Mouse (Mus musculus): Measurements from ENCODE around the gene Methig1. TPM values are rescaled to one million over a fixed set of nuclear protein-coding genes. Genes with fewer than 3 reads are reported as not detected.
"Not testable (repeated sequence)": the region's sequence is repeated elsewhere in the genome, so short reads cannot be mapped to it uniquely, and the experiment has no call there.

Methig1 gene
- polyA plus RNA-seq, 1 experiment from 2014 or later = not detected

DNA sequence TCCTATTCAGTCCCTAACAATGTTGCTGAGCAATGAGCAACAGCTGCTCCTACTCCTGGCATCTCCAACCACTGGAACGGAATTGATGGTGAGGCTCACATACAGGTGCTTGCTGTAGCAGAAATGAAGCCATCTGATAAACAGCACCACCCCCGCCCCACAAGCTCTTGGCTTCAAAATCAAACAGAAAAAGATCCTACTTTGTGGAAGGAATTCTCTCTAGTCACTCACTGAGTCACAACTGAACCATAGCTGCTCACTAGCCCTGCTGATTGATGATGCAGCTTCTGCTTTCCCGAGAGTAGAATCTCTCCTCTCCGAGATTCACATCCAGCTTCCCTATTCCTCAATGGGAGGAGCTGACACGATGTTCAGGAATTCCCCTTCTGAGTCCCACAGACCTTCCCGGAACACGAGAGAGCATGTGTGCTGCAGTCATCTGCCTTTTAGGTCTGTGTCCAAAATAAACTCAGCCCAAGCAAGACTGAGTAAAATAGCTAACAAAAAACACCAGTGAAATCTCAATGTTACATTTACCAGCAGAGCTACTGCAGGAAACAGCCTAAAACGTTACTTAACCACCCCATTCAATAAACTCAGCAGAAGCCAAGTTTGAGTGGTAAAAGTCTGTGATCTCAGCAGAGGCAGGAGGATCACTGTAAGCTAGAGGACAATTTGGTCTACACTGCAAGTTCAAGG, 68.3 kb downstream of the Methig1 start:
- Histone ChIP-seq H3K4me2 (peak overlapping the region; percentile 99), H3K36me3 (ENCODE audit: control insufficient read depth, insufficient read depth, low read length) (no peaks in the 10 kb centered on the region), H3K4me1 (ENCODE audit: control insufficient read depth, insufficient read depth, low read length) (peaks cover 35% of the 10 kb centered on the region), H3K9me3 (replicated peaks; ENCODE audit: control insufficient read depth, low read length) (no peaks in the 10 kb centered on the region), H3K27ac (ENCODE audit: low read depth, low read length) (0 out of 2 replicates have a peak overlapping the region, but pooled peaks have one; percentile 46), H3K4me3 (ENCODE audit: low read depth, low read length) (peak overlapping the region; percentile 73), H3K27me3 (ENCODE audit: control insufficient read depth, insufficient read depth, low read length) (peaks cover 15% of the 10 kb centered on the region), H3K9ac (ENCODE audit: low read depth, low read length) (peak overlapping the region; percentile 49; the same call in 1 of the 2 replicates)
- no peak for ATAC-seq (replicated peaks; ENCODE audit: insufficient number of reproducible peaks, low FRiP score, low TSS enrichment)
- 36% methylated on average over 8 of the region's 8 CpGs for WGBS (ENCODE audit: insufficient replicate concordance)

DNA sequence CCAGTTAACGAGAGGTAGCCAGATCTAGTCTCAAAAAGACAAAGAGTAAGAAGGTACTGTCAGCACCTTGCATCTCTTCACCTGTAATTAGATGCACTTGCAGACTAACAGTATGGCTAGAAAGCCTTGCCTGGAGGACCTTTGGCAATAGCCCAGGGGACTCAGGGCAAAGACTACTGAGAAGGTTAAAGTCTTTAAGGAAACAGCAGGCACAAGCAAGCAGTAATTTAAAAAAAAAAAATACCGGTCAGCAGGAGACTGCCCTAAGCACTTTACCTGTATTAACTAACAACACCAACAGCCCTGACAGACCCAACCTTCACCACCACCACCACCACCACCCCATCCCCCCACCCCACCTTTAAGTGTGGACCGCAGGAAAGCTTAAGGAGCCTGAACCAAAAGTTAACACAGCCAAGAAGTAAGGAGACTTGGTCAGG, 68.8 kb downstream of the Methig1 start, which contains the start of gene Gm5475:
Gene Gm5475, plus strand, starts transcription at position 390 of the 440 bp plus-strand sequence.
- peaks cover 15% of the 10 kb centered on the region for H3K27me3 ChIP-seq (ENCODE audit: control insufficient read depth, insufficient read depth, low read length)
- 0 out of 2 replicates have a peak within 1 kb of the TSS, but pooled peaks have one; percentile 46 for H3K27ac ChIP-seq (ENCODE audit: low read depth, low read length)
- H3K4me2 ChIP-seq = peak within 1 kb of the TSS; percentile 99
- peak within 1 kb of the TSS; percentile 83 for H3K9ac ChIP-seq (ENCODE audit: low read depth, low read length)
- H3K9me3 ChIP-seq (replicated peaks; ENCODE audit: control insufficient read depth, low read length); H3K36me3 ChIP-seq (ENCODE audit: control insufficient read depth, insufficient read depth, low read length); ATAC-seq (replicated peaks; ENCODE audit: insufficient number of reproducible peaks, low FRiP score, low TSS enrichment): not testable (repeated sequence)
- H3K4me3 ChIP-seq (ENCODE audit: low read depth, low read length) = peak within 1 kb of the TSS; percentile 73
- WGBS (ENCODE audit: insufficient replicate concordance) = 27% methylated on average over 3 of the region's 3 CpGs
- peaks cover 35% of the 10 kb centered on the region for H3K4me1 ChIP-seq (ENCODE audit: control insufficient read depth, insufficient read depth, low read length)

DNA sequence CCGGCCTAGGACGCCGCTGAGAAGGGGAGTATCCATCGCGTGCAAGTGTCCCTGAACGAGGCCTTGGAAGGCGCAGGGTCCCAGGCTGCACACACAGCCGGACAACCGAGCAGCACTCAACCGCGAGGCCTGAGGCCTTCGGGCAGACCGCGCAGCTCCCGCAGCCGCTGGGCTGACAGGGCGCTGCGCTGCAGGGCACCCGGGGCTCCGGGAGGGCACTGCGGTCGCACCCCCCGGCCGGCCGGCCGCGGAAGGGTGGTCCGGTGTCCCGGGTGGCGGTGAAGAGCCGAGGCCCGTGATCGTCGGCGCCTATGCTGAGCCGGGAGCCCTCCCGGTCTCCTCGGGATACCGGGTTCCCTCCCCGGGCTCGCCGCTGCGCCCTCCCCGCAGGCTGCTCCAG, 69.5 kb downstream of the Methig1 start:
- peak; percentile 55 for ATAC-seq (replicated peaks; ENCODE audit: insufficient number of reproducible peaks, low FRiP score, low TSS enrichment)
- H3K9ac ChIP-seq (ENCODE audit: low read depth, low read length) = peak overlapping the region; percentile 83
- peaks cover 35% of the 10 kb centered on the region for H3K4me1 ChIP-seq (ENCODE audit: control insufficient read depth, insufficient read depth, low read length)
- no peaks in the 10 kb centered on the region for H3K36me3 ChIP-seq (ENCODE audit: control insufficient read depth, insufficient read depth, low read length)
- WGBS (ENCODE audit: insufficient replicate concordance) = under 1% methylated on average over 40 of the region's 44 CpGs
- peak overlapping the region; percentile 99 for H3K4me2 ChIP-seq
- H3K27ac ChIP-seq (ENCODE audit: low read depth, low read length) = no peak overlapping the region
- peaks cover 15% of the 10 kb centered on the region for H3K27me3 ChIP-seq (ENCODE audit: control insufficient read depth, insufficient read depth, low read length)
- H3K9me3 ChIP-seq (replicated peaks; ENCODE audit: control insufficient read depth, low read length) = no peaks in the 10 kb centered on the region
- peak overlapping the region; percentile 73 for H3K4me3 ChIP-seq (ENCODE audit: low read depth, low read length)

DNA sequence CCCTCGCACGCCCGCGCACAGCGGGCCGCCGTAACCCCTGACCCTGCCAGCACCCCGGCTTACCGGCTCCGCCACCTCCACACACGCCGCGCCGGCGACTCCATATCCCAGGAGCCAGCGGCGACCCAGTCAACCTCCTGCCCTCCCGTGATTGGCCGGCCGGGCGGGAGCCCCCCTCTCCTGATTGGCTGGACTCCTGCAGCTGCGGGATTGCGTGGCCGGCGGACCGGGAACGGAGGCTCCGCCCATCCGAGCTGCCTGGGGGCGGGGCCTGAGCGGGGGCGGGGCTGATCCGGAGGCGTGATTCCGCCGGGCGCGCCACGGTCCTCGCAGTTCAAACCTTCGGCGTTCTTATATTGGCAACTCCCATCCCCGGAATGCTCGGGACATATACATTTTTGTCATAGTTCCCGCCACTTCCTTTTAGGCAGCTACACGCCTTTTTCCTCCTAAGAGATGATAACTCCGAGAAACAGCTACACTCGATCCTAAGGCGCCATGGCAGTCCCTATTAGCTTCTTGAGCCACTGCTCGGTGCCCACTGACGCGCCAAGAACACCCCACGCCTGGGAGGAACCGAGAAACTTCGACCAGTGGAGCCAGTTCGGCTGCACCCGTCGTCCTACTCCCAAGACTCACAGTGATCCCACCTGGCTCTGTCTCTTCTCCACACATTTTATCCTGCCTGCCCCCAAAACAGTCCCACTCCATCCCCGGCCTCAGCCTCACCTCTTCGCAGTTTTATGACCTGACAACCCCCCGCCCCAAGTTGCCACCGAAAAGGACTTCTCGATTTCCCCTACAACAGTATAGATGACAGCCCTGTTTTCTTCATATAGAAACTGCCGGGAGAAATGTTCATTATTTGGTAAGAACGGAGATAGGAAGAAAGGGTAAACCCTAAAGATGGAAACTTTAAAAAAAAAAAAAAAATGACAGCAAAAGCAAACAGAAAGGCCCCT, 70.2 kb downstream of the Methig1 start:
- Histone ChIP-seq H3K36me3 (ENCODE audit: control insufficient read depth, insufficient read depth, low read length) (no peaks in the 10 kb centered on the region), H3K27ac (ENCODE audit: low read depth, low read length) (no peak overlapping the region), H3K4me3 (ENCODE audit: low read depth, low read length) (peak overlapping the region; percentile 73), H3K4me1 (ENCODE audit: control insufficient read depth, insufficient read depth, low read length) (peaks cover 32% of the 10 kb centered on the region), H3K9ac (ENCODE audit: low read depth, low read length) (peak overlapping the region; percentile 83), H3K4me2 (peak overlapping the region; percentile 99), H3K9me3 (replicated peaks; ENCODE audit: control insufficient read depth, low read length) (no peaks in the 10 kb centered on the region), H3K27me3 (ENCODE audit: control insufficient read depth, insufficient read depth, low read length) (peaks cover 15% of the 10 kb centered on the region)
- 2% methylated on average over 60 of the region's 65 CpGs for WGBS (ENCODE audit: insufficient replicate concordance)
- ATAC-seq (replicated peaks; ENCODE audit: insufficient number of reproducible peaks, low FRiP score, low TSS enrichment) = peak; percentile 95

DNA sequence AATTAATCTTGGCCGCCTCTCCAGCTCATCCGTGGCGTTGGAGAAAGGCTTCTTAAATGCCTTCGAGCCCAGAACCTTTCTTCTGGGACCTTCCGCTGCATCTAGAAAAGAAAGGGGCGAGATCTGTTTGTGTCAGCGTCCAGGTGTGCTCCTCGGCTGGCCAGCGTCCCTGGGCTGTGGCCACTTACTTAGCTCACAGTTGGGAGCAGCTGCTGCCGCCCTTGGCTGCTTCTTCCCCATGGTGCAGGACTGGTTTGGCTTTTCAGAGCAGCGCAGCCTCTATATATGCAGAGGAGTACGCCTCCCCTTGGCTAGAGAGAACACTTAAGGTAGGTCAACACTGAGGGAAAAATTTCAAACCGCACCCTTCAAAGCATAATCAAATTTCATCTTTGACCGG, 71.0 kb downstream of the Methig1 start:
- 6% methylated on average over 14 of the region's 14 CpGs for WGBS (ENCODE audit: insufficient replicate concordance)
- H3K36me3 ChIP-seq (ENCODE audit: control insufficient read depth, insufficient read depth, low read length) = no peaks in the 10 kb centered on the region
- peak overlapping the region; percentile 69 for H3K9ac ChIP-seq (ENCODE audit: low read depth, low read length)
- H3K4me2 ChIP-seq = peak overlapping the region; percentile 99
- ATAC-seq (replicated peaks; ENCODE audit: insufficient number of reproducible peaks, low FRiP score, low TSS enrichment) = no peak
- H3K4me1 ChIP-seq (ENCODE audit: control insufficient read depth, insufficient read depth, low read length) = peaks cover 31% of the 10 kb centered on the region
- H3K4me3 ChIP-seq (ENCODE audit: low read depth, low read length) = peak overlapping the region; percentile 73
- peaks cover 15% of the 10 kb centered on the region for H3K27me3 ChIP-seq (ENCODE audit: control insufficient read depth, insufficient read depth, low read length)
- no peak overlapping the region for H3K27ac ChIP-seq (ENCODE audit: low read depth, low read length)
- H3K9me3 ChIP-seq (replicated peaks; ENCODE audit: control insufficient read depth, low read length) = no peaks in the 10 kb centered on the region

DNA sequence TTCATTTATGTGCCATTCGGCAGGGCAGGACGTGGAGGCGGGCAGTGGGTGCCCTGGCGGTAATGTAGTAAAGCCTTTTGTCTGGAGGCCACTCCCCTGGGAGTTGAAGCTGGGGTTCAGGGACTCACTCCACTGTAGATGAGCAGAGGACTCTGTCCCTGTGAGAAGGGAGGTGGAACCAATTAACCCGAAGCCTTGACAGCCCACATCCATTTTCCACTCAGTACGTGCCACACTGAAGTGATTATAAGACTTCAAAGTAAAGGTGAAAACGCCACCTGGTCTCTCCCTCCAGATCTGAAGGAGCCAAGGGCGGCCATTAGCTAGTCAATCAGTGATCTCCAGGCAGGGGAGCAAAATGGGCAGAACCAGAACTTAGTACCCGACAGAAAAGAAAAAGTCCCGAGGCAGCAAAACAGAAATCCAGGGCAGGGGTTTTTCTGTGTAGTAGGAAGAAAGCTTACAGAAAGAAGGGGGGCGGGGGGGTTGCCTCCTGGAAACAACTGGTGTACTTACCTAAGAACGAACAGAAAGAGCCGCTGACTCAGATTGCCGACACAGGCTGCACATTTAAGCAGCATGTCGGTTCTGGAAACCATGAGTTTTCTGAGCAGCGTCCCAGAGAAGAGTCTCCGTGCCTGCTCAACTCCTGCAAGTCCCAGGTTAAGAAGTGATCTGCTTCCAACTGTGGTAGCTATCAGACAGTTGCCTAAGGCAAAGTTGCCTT, 71.6 kb downstream of the Methig1 start, which contains the start of gene Slc11a2:
Gene Slc11a2, minus strand, starts transcription at position 677 of the 727 bp plus-strand sequence.
- Histone ChIP-seq H3K36me3 (ENCODE audit: control insufficient read depth, insufficient read depth, low read length) (no peaks in the 10 kb centered on the region), H3K27me3 (ENCODE audit: control insufficient read depth, insufficient read depth, low read length) (peaks cover 15% of the 10 kb centered on the region), H3K4me3 (ENCODE audit: low read depth, low read length) (peak within 1 kb of the TSS; percentile 73), H3K4me2 (peak within 1 kb of the TSS; percentile 99), H3K4me1 (ENCODE audit: control insufficient read depth, insufficient read depth, low read length) (peaks cover 25% of the 10 kb centered on the region), H3K9ac (ENCODE audit: low read depth, low read length) (peak within 1 kb of the TSS; percentile 69), H3K9me3 (replicated peaks; ENCODE audit: control insufficient read depth, low read length) (no peaks in the 10 kb centered on the region), H3K27ac (ENCODE audit: low read depth, low read length) (no peak within 1 kb of the TSS)
- WGBS (ENCODE audit: insufficient replicate concordance) = 23% methylated on average over 17 of the region's 17 CpGs
- ATAC-seq (replicated peaks; ENCODE audit: insufficient number of reproducible peaks, low FRiP score, low TSS enrichment) = no peak

DNA sequence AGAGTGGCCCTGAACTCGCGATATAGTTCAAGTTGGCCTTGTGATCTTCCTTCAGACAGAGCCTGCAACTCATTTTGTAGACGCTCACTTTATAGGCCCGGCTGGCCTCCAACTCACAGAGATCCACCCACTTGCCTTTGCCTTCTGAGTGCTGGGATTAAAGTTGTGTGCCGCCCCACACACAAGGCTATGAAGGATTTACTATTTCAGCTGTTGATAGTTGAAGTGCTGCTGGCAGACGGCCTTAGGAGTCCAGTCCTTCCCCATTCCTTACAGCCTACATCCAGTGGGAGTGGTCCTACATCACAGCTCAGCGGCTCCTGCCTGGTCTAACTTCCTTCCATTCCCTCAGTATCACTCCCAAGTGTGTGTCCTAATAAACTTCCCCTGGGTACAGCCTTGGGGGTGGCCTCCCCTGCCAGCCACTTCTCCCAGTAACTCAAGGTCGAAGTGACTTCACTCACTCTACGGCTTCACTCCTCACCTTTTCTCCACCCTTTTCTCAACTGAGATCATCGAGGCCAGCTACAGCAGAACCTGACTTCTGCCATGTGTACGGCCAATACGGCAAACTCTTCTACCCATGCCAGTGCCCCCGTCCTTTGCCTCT, 75.5 kb downstream of the Methig1 start:
- no peak overlapping the region for H3K27ac ChIP-seq (ENCODE audit: low read depth, low read length)
- 73% methylated on average over 13 of the region's 13 CpGs for WGBS (ENCODE audit: insufficient replicate concordance)

More for the DNA sequence above, 75.5 kb downstream of the Methig1 start:
- H3K36me3 ChIP-seq (ENCODE audit: control insufficient read depth, insufficient read depth, low read length) = no peaks in the 10 kb centered on the region
- no peak overlapping the region for H3K4me2 ChIP-seq
- H3K27me3 ChIP-seq (ENCODE audit: control insufficient read depth, insufficient read depth, low read length) = peaks cover 15% of the 10 kb centered on the region
- peaks cover 5% of the 10 kb centered on the region; the same call in 1 of the 2 replicates for H3K4me1 ChIP-seq (ENCODE audit: control insufficient read depth, insufficient read depth, low read length)
- ATAC-seq (replicated peaks; ENCODE audit: insufficient number of reproducible peaks, low FRiP score, low TSS enrichment) = no peak
- H3K9me3 ChIP-seq (replicated peaks; ENCODE audit: control insufficient read depth, low read length) = no peaks in the 10 kb centered on the region
- no peak overlapping the region for H3K4me3 ChIP-seq (ENCODE audit: low read depth, low read length)
- H3K9ac ChIP-seq (ENCODE audit: low read depth, low read length) = no peak overlapping the region
